Mouse (Mus musculus) lung, postnatal 0 days (tissue): ENCODE measurements around the gene Itk.

Experiments
- CTCF ChIP-seq: IDR thresholded peaks from 2 replicates; pipeline ENCODE4 v1.5.1; 2016; ENCODE audit warnings: antibody characterized with exemption, mild to moderate bottlenecking
- EP300 ChIP-seq: IDR thresholded peaks from 2 replicates; pipeline ENCODE4 v1.6.1; 2016; ENCODE audit warnings: antibody characterized with exemption, mild to moderate bottlenecking, control low read depth

DNA sequence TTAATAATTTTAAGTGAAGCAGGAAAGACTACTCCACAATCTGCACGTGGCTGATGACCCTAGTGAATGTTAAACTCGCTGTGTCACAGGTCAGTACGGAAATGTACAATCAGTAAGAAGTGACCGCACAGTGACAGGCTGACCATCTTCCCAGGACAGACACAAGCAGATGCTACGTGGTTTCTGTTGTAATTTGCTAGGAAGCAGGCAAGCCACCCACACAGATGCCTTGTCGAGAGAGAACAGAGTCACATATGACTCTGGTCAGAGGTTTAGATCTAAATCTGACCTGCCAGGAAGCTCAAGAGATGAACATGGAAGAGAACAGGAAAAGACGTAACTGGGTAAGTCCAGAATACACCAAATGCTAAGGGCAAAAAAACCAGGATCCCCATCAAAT is 3.6 kb upstream of the Itk start:
- TF ChIP-seq CTCF (no peak), EP300 (no peak)
